Mouse (Mus musculus): ENCODE data around the gene Cpeb3. TPM values are rescaled to one million over a fixed set of nuclear protein-coding genes. Genes with fewer than 3 reads are reported as not detected.

Gene Cpeb3
- polyA plus RNA-seq, 1 experiment from 2014 or later = 10.4 TPM

- no peaks in the 10 kb centered on the region for H3K4me1 ChIP-seq (ENCODE audit: control insufficient read depth, insufficient read depth, low read depth, low read length)
- H3K27me3 ChIP-seq (replicated peaks; ENCODE audit: control insufficient read depth, insufficient read depth, low read length) = no peaks in the 10 kb centered on the region
- no peaks in the 10 kb centered on the region for H3K9me3 ChIP-seq (ENCODE audit: control insufficient read depth, low read length)
- no peak for ATAC-seq
- H3K4me3 ChIP-seq (ENCODE audit: low read length) = no peak overlapping the region
- H3K27ac ChIP-seq (ENCODE audit: low read depth, low read length) = no peak overlapping the region
- WGBS = 87% methylated on average over 6 of the region's 6 CpGs
- no peak overlapping the region for H3K9ac ChIP-seq (ENCODE audit: low read depth, low read length)
- H3K4me2 ChIP-seq (ENCODE audit: low read length) = no peak overlapping the region
- no peaks in the 10 kb centered on the region for H3K36me3 ChIP-seq (ENCODE audit: control insufficient read depth, insufficient read depth, low read length)
Observed at GRCm38 (mm10) chr19:37111831-37112230, 96.6 kb downstream of the Cpeb3 start.

DNA sequence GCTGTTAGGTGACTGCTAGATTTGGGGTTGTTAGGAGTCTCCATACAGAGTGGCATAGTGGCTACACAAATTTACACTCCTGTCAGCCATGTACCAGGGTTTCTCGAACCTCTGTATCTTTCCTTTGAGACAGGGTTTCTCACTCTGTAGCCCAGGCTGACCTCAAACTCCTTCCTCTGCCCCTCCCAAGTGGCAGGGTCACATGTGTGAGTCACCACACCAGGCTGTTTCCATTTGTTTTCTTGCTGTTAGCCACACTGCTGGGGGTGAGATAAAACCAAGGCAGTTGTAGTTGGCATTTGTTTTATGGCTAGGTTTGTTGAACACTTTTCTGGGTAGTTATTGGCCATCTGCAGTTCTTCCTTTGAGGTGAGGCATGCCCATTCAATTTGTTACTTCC is 97.9 kb downstream of the Cpeb3 start:
- no peak for ATAC-seq
- H3K9ac ChIP-seq (ENCODE audit: low read depth, low read length) = no peak overlapping the region

DNA sequence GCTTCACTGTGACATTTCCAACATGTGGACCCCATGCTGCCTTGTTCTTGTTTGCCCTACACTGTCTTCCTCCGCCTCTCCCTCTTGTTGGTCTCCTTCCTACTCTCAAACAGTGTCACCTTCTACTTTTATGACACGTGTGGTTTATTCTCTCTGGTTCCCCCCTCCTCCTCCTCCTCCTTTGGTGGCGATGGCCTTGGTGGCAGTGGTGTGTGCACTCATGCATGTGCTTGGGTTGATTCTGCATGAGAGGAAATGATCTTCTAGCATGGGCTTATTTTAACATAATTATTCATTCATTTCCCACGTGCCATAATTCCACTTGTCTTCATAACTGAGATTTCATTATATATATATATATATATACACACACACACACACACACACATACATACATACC is 98.5 kb downstream of the Cpeb3 start:
- no peak overlapping the region for H3K4me3 ChIP-seq (ENCODE audit: low read length)
- 84% methylated on average over 4 of the region's 4 CpGs for WGBS
- no peak overlapping the region for H3K4me2 ChIP-seq (ENCODE audit: low read length)
- H3K9ac ChIP-seq (ENCODE audit: low read depth, low read length) = no peak overlapping the region
- H3K4me1 ChIP-seq (ENCODE audit: control insufficient read depth, insufficient read depth, low read depth, low read length) = no peaks in the 10 kb centered on the region
- no peaks in the 10 kb centered on the region for H3K9me3 ChIP-seq (ENCODE audit: control insufficient read depth, low read length)
- H3K27me3 ChIP-seq (replicated peaks; ENCODE audit: control insufficient read depth, insufficient read depth, low read length) = no peaks in the 10 kb centered on the region
- no peak for ATAC-seq
- H3K36me3 ChIP-seq (ENCODE audit: control insufficient read depth, insufficient read depth, low read length) = no peaks in the 10 kb centered on the region
- H3K27ac ChIP-seq (ENCODE audit: low read depth, low read length) = no peak overlapping the region

More for the DNA sequence above, 97.9 kb downstream of the Cpeb3 start:
- H3K27ac ChIP-seq (ENCODE audit: low read depth, low read length) = no peak overlapping the region
- H3K4me1 ChIP-seq (ENCODE audit: control insufficient read depth, insufficient read depth, low read depth, low read length) = no peaks in the 10 kb centered on the region
- no peaks in the 10 kb centered on the region for H3K36me3 ChIP-seq (ENCODE audit: control insufficient read depth, insufficient read depth, low read length)
- WGBS = 74% methylated on average over 1 of the region's 1 CpGs
- no peak overlapping the region for H3K4me3 ChIP-seq (ENCODE audit: low read length)
- H3K9me3 ChIP-seq (ENCODE audit: control insufficient read depth, low read length) = no peaks in the 10 kb centered on the region
- H3K4me2 ChIP-seq (ENCODE audit: low read length) = no peak overlapping the region
- H3K27me3 ChIP-seq (replicated peaks; ENCODE audit: control insufficient read depth, insufficient read depth, low read length) = no peaks in the 10 kb centered on the region

DNA sequence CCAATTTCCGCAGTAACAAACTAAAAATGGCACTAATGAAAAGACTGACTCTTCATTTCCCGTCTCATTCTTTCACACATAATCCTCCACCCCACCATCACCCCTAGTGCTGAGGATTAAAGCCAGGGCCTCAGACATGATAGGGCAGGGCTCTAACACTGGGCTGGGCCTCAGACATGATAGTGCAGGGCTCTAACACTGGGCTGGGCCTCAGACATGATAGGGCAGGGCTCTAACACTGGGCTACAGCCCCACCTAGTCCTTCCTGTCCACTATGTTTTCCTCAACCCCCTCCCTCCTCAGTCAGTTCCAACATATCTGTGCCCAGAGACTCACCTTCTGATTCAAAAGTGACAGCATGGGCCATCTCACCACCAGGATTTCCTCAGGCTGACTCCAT is 107.7 kb downstream of the Cpeb3 start:
- WGBS = 91% methylated on average over 2 of the region's 2 CpGs
- H3K4me3 ChIP-seq (ENCODE audit: low read length) = no peak overlapping the region
- H3K9ac ChIP-seq (ENCODE audit: low read depth, low read length) = no peak overlapping the region
- H3K27ac ChIP-seq (ENCODE audit: low read depth, low read length) = no peak overlapping the region
- no peaks in the 10 kb centered on the region for H3K9me3 ChIP-seq (ENCODE audit: control insufficient read depth, low read length)
- H3K4me1 ChIP-seq (ENCODE audit: control insufficient read depth, insufficient read depth, low read depth, low read length) = no peaks in the 10 kb centered on the region
- no peaks in the 10 kb centered on the region for H3K27me3 ChIP-seq (replicated peaks; ENCODE audit: control insufficient read depth, insufficient read depth, low read length)
- no peaks in the 10 kb centered on the region for H3K36me3 ChIP-seq (ENCODE audit: control insufficient read depth, insufficient read depth, low read length)
- ATAC-seq = no peak
- no peak overlapping the region for H3K4me2 ChIP-seq (ENCODE audit: low read length)

DNA sequence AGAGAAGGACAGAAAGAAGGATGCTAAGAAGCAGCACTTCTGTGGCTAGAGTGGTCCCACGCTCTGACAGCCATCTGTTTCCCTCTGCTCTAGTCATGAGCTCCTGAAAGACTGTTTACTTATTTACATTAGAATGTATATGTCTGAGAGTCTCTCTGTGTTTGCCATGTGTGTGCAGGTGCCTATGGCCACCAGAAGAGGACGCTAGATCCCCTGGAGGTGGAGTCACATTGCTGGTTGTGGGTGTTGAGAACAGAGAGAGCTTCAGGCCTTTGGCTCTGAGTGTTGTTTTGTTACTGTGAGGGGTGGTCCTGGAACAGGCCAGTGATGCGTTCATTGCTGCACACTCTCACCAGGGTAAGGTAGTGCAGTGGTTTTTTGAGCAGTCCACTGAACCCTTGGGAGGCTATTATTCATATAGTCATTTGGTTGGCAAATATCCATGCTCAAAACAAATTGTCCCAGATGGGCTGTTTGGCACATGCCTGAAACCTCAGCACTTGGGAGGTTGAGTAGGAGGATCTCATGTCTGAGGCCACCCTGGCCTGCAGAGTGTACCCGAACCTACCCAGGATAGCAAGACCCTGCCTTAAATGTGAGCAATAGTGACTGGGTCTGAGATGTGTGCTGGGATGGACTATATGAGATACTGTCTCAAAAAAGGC is 112.6 kb downstream of the Cpeb3 start:
- no peaks in the 10 kb centered on the region for H3K36me3 ChIP-seq (ENCODE audit: control insufficient read depth, insufficient read depth, low read length)
- ATAC-seq = no peak
- no peaks in the 10 kb centered on the region for H3K27me3 ChIP-seq (replicated peaks; ENCODE audit: control insufficient read depth, insufficient read depth, low read length)

DNA sequence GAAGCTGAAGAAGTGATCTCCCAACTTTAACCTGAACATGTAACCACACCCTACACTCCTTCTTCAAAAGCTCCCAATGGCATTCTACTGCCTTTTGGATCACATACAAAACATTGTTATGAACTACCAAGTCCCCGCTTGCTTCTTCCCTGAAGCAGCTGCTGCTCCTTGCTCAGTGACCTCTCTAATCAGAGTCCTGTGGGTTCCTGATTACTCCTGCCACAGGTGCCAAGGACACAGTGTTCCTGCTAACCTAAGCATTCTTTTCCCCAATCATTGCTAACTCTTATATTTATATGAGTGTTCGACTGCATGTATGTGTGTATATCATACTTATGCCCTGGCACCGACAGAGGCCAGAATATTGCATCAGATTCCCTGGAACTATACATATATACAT is 115.2 kb downstream of the Cpeb3 start:
- Histone ChIP-seq H3K36me3 (ENCODE audit: control insufficient read depth, insufficient read depth, low read length) (peaks cover under 1% of the 10 kb centered on the region; the same call in 1 of the 2 replicates), H3K27me3 (replicated peaks; ENCODE audit: control insufficient read depth, insufficient read depth, low read length) (no peaks in the 10 kb centered on the region), H3K4me2 (ENCODE audit: low read length) (no peak overlapping the region), H3K9ac (ENCODE audit: low read depth, low read length) (no peak overlapping the region), H3K4me1 (ENCODE audit: control insufficient read depth, insufficient read depth, low read depth, low read length) (peaks cover 10% of the 10 kb centered on the region; the same call in 1 of the 2 replicates), H3K9me3 (ENCODE audit: control insufficient read depth, low read length) (no peaks in the 10 kb centered on the region), H3K4me3 (ENCODE audit: low read length) (no peak overlapping the region), H3K27ac (ENCODE audit: low read depth, low read length) (no peak overlapping the region)
- 94% methylated on average over 3 of the region's 3 CpGs for WGBS
- ATAC-seq = no peak

More for the DNA sequence above, 112.6 kb downstream of the Cpeb3 start:
- Histone ChIP-seq H3K4me2 (ENCODE audit: low read length) (no peak overlapping the region), H3K9ac (ENCODE audit: low read depth, low read length) (no peak overlapping the region), H3K4me3 (ENCODE audit: low read length) (no peak overlapping the region), H3K9me3 (ENCODE audit: control insufficient read depth, low read length) (no peaks in the 10 kb centered on the region), H3K27ac (ENCODE audit: low read depth, low read length) (no peak overlapping the region), H3K4me1 (ENCODE audit: control insufficient read depth, insufficient read depth, low read depth, low read length) (0 out of 2 replicates have a peak, but pooled peaks cover under 1% of the 10 kb centered on the region)
- whole genome bisulfite sequencing = 77% methylated on average over 4 of the region's 4 CpGs

DNA sequence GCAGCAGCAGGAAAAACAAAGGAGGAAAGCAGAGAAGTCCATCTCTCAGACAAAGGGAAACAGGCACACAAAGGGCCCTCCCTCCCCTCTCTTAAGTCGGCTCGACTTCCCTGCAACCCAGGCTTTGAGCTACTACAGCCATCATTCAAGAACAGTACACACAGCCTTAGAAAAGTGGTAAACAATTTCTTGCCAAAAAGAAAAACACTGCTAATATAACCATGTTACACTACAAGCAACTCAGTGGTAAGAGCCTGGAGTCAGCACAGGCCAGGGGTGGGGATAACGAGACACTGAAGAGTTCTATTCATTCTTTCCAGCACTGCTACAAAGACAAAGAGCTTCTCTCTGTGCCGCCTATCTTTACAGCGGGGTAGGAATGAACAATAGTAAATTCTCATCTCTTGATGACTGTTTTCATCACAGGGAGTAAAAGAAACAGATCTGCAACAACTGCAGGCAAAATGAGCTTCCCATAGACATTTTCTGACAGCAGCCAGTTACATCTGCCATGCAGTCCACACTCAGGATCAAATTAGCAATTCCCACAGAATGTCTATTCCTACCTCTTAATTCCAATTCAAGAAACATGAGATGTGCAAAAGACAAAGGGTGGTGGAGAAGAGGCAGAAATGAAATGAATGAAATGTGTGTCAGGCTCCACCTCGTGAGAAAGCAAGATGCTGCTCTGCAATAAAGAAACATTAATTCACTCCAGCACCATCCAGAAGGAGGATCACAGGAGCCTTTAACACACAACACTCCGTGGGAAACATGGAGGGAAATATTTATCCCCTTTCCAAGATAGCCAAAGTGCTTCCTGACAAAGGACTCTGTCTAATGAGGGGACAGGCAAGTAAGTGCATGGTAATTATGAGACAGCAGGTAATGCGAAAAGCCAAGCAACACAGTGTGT is 118.0 kb downstream of the Cpeb3 start:
- peak; percentile 77 for ATAC-seq
- peaks cover 4% of the 10 kb centered on the region; the same call in 1 of the 2 replicates for H3K36me3 ChIP-seq (ENCODE audit: control insufficient read depth, insufficient read depth, low read length)
- peaks cover 10% of the 10 kb centered on the region; the same call in 1 of the 2 replicates for H3K4me1 ChIP-seq (ENCODE audit: control insufficient read depth, insufficient read depth, low read depth, low read length)
- H3K4me2 ChIP-seq (ENCODE audit: low read length) = no peak overlapping the region
- no peaks in the 10 kb centered on the region for H3K9me3 ChIP-seq (ENCODE audit: control insufficient read depth, low read length)
- H3K4me3 ChIP-seq (ENCODE audit: low read length) = no peak overlapping the region
- WGBS = 14% methylated on average over 8 of the region's 8 CpGs
- H3K9ac ChIP-seq (ENCODE audit: low read depth, low read length) = no peak overlapping the region; the same call in 1 of the 2 replicates
- peak overlapping the region; percentile 26 for H3K27ac ChIP-seq (ENCODE audit: low read depth, low read length)
- H3K27me3 ChIP-seq (replicated peaks; ENCODE audit: control insufficient read depth, insufficient read depth, low read length) = no peaks in the 10 kb centered on the region

- H3K4me3 ChIP-seq (ENCODE audit: low read length) = no peak overlapping the region
- H3K9ac ChIP-seq (ENCODE audit: low read depth, low read length) = no peak overlapping the region
- H3K9me3 ChIP-seq (ENCODE audit: control insufficient read depth, low read length) = no peaks in the 10 kb centered on the region
- no peak overlapping the region for H3K27ac ChIP-seq (ENCODE audit: low read depth, low read length)
- H3K36me3 ChIP-seq (ENCODE audit: control insufficient read depth, insufficient read depth, low read length) = peaks cover 4% of the 10 kb centered on the region; the same call in 1 of the 2 replicates
- no peak overlapping the region for H3K4me2 ChIP-seq (ENCODE audit: low read length)
- 92% methylated on average over 8 of the region's 8 CpGs for WGBS
- peaks cover 10% of the 10 kb centered on the region; the same call in 1 of the 2 replicates for H3K4me1 ChIP-seq (ENCODE audit: control insufficient read depth, insufficient read depth, low read depth, low read length)
- ATAC-seq = no peak
- no peaks in the 10 kb centered on the region for H3K27me3 ChIP-seq (replicated peaks; ENCODE audit: control insufficient read depth, insufficient read depth, low read length)
Observed at GRCm38 (mm10) chr19:37088043-37088748, 120.2 kb downstream of the Cpeb3 start.

Data from hindbrain, embryonic 16.5 days (tissue).